ENCODE assay signal across 22 mouse cellular contexts in genomic region chr4:117556372-117556771, GRCm38 (mm10). TPM values are rescaled to one million over a fixed set of nuclear protein-coding genes. Genes with fewer than 3 reads are reported as not detected.
DNase-seq lines count a peak whose midpoint lies in the region; ATAC-seq and TF ChIP-seq lines count a peak whose summit lies in the region.
"Had no signal": no experiment of that assay in that cellular context is flagged by ENCODE, and none has a peak within 500 bp of the region (broad histone marks: within the 10 kb centered on the region; RNA-seq: fewer than 3 reads in every experiment).

No protein-coding gene starts in this region.

- no peaks in the 10 kb centered on the region for H3K9me3 ChIP-seq in forebrain, embryonic 12.5 days
- no peaks in the 10 kb centered on the region for H3K9me3 ChIP-seq in forebrain, embryonic 15.5 days
- no peaks in the 10 kb centered on the region for H3K9me3 ChIP-seq in hindbrain, embryonic 16.5 days (ENCODE audit: control insufficient read depth, low read length)
- no peaks in the 10 kb centered on the region for H3K9me3 ChIP-seq in hindbrain, embryonic 10.5 days
- H3K9me3 ChIP-seq in limb, embryonic 14.5 days (ENCODE audit: control insufficient read depth, low read length) = no peaks in the 10 kb centered on the region
- no peaks in the 10 kb centered on the region for H3K9me3 ChIP-seq in midbrain, postnatal 0 days (ENCODE audit: low read length)
- H3K9me3 ChIP-seq: embryonic facial prominence, embryonic 12.5 days had no signal

- H3K27ac ChIP-seq in forebrain, embryonic 12.5 days = no peak overlapping the region
- no peak overlapping the region for H3K27ac ChIP-seq in forebrain, embryonic 15.5 days (replicated peaks)
- H3K27ac ChIP-seq in hindbrain, embryonic 16.5 days (ENCODE audit: low read depth, low read length) = 0 out of 2 replicates have a peak overlapping the region, but pooled peaks have one; percentile 6
- no peak overlapping the region for H3K27ac ChIP-seq in hindbrain, embryonic 10.5 days
- peak overlapping the region; percentile 19; the same call in 1 of the 2 replicates for H3K27ac ChIP-seq in limb, embryonic 14.5 days (replicated peaks; ENCODE audit: low read depth, low read length)
- no peak overlapping the region for H3K27ac ChIP-seq in midbrain, postnatal 0 days (ENCODE audit: low read depth, low read length)
- H3K27ac ChIP-seq: embryonic facial prominence, embryonic 12.5 days; layer of hippocampus, adult 2 months had no signal

- TF ChIP-seq CTCF in midbrain, postnatal 0 days (IDR thresholded peaks at IDR 0.05) = no peak

- no peak for TF ChIP-seq POLR2A in limb, embryonic 14.5 days (IDR thresholded peaks at IDR 0.05; ENCODE audit: borderline replicate concordance, extremely low read depth, insufficient read depth, insufficient read length)

- peaks cover 16% of the 10 kb centered on the region for H3K4me1 ChIP-seq in forebrain, embryonic 12.5 days
- H3K4me1 ChIP-seq in forebrain, embryonic 15.5 days = peaks cover 26% of the 10 kb centered on the region
- peaks cover 13% of the 10 kb centered on the region for H3K4me1 ChIP-seq in hindbrain, embryonic 16.5 days (ENCODE audit: control insufficient read depth, insufficient read depth, low read depth, low read length)
- H3K4me1 ChIP-seq in hindbrain, embryonic 10.5 days (replicated peaks) = peaks cover 24% of the 10 kb centered on the region
- peaks cover 15% of the 10 kb centered on the region for H3K4me1 ChIP-seq in limb, embryonic 14.5 days (ENCODE audit: control insufficient read depth, insufficient read depth, low read length)
- H3K4me1 ChIP-seq in midbrain, postnatal 0 days (ENCODE audit: insufficient read depth, low read length) = peaks cover 5% of the 10 kb centered on the region; the same call in 1 of the 2 replicates

- peak; percentile 63; the same call in 1 of the 2 replicates for ATAC-seq in forebrain, embryonic 12.5 days (ENCODE audit: low FRiP score)
- no peak for ATAC-seq in forebrain, embryonic 15.5 days (replicated peaks)
- peak; percentile 67 for ATAC-seq in hindbrain, embryonic 16.5 days
- no peak for ATAC-seq in limb, embryonic 14.5 days (ENCODE audit: low FRiP score, low read depth)
- ATAC-seq in midbrain, postnatal 0 days (ENCODE audit: low FRiP score) = peak; percentile 44; the same call in 1 of the 2 replicates
- ATAC-seq: intestine, embryonic 16.5 days had no signal

- no peak overlapping the region for H3K4me2 ChIP-seq in forebrain, embryonic 12.5 days
- no peak overlapping the region for H3K4me2 ChIP-seq in forebrain, embryonic 15.5 days (replicated peaks)
- no peak overlapping the region for H3K4me2 ChIP-seq in hindbrain, embryonic 16.5 days (ENCODE audit: low read length)
- H3K4me2 ChIP-seq in limb, embryonic 14.5 days (replicated peaks; ENCODE audit: low read depth, low read length, severe bottlenecking) = no peak overlapping the region
- H3K4me2 ChIP-seq in midbrain, postnatal 0 days (ENCODE audit: low read depth, low read length, poor library complexity, severe bottlenecking) = no peak overlapping the region
- H3K4me2 ChIP-seq: embryonic facial prominence, embryonic 12.5 days had no signal

- no peak for DNase-seq in hindbrain, embryonic 10.5 days (ENCODE audit: low spot score)
- DNase-seq in limb, embryonic 14.5 days (ENCODE audit: low spot score) = no peak
- no peak for DNase-seq in midbrain, postnatal 0 days (ENCODE audit: low spot score)
- DNase-seq in embryo, embryonic 10 days (ENCODE audit: low spot score) = no peak
- DNase-seq in thymus, postnatal 14 days = no peak
- DNase-seq: adrenal gland, postnatal 36 days; cerebellum, adult 11 months; cerebellum, postnatal 10 days; gastrocnemius, postnatal 36 days; heart, postnatal 4 days; kidney, postnatal 25 days; layer of hippocampus, postnatal 36 days; lung, postnatal 4 days; thymus, adult 18-20 months; thymus, postnatal 4 days had no signal

- 31% methylated on average over 5 of the region's 5 CpGs for WGBS in forebrain, embryonic 12.5 days
- WGBS in forebrain, embryonic 15.5 days = 24% methylated on average over 5 of the region's 5 CpGs
- 15% methylated on average over 5 of the region's 5 CpGs for WGBS in hindbrain, embryonic 16.5 days
- 33% methylated on average over 5 of the region's 5 CpGs for WGBS in hindbrain, embryonic 10.5 days
- WGBS in limb, embryonic 14.5 days = 12% methylated on average over 5 of the region's 5 CpGs
- 12% methylated on average over 5 of the region's 5 CpGs for WGBS in midbrain, postnatal 0 days

- no peak overlapping the region for H3K9ac ChIP-seq in forebrain, embryonic 12.5 days
- no peak overlapping the region for H3K9ac ChIP-seq in forebrain, embryonic 15.5 days (replicated peaks)
- H3K9ac ChIP-seq in hindbrain, embryonic 16.5 days (ENCODE audit: low read depth, low read length) = no peak overlapping the region
- H3K9ac ChIP-seq in limb, embryonic 14.5 days (ENCODE audit: low read depth, low read length, severe bottlenecking) = no peak overlapping the region
- H3K9ac ChIP-seq in midbrain, postnatal 0 days (replicated peaks; ENCODE audit: low read length, poor library complexity, severe bottlenecking) = no peak overlapping the region
- H3K9ac ChIP-seq: embryonic facial prominence, embryonic 12.5 days had no signal

- H3K27me3 ChIP-seq in forebrain, embryonic 12.5 days = no peaks in the 10 kb centered on the region
- H3K27me3 ChIP-seq in forebrain, embryonic 15.5 days = no peaks in the 10 kb centered on the region
- H3K27me3 ChIP-seq in hindbrain, embryonic 16.5 days (replicated peaks; ENCODE audit: control insufficient read depth, insufficient read depth, low read length) = no peaks in the 10 kb centered on the region
- H3K27me3 ChIP-seq in hindbrain, embryonic 10.5 days (ENCODE audit: insufficient read depth, poor library complexity, severe bottlenecking) = no peaks in the 10 kb centered on the region
- H3K27me3 ChIP-seq in limb, embryonic 14.5 days (ENCODE audit: control insufficient read depth, insufficient read depth, low read length) = no peaks in the 10 kb centered on the region
- no peaks in the 10 kb centered on the region for H3K27me3 ChIP-seq in midbrain, postnatal 0 days (ENCODE audit: insufficient read depth, low read length)
- H3K27me3 ChIP-seq: embryonic facial prominence, embryonic 12.5 days had no signal

- no peak overlapping the region for H3K4me3 ChIP-seq in forebrain, embryonic 12.5 days (replicated peaks)
- no peak overlapping the region for H3K4me3 ChIP-seq in forebrain, embryonic 15.5 days
- H3K4me3 ChIP-seq in hindbrain, embryonic 16.5 days (ENCODE audit: low read length) = no peak overlapping the region
- no peak overlapping the region for H3K4me3 ChIP-seq in hindbrain, embryonic 10.5 days
- H3K4me3 ChIP-seq in limb, embryonic 14.5 days (replicated peaks; ENCODE audit: low read length) = no peak overlapping the region
- no peak overlapping the region for H3K4me3 ChIP-seq in midbrain, postnatal 0 days (ENCODE audit: low read depth, low read length)
- H3K4me3 ChIP-seq: embryonic facial prominence, embryonic 12.5 days; erythroblast, embryonic 14.5 days; layer of hippocampus, adult 2 months had no signal

- H3K36me3 ChIP-seq in forebrain, embryonic 12.5 days (replicated peaks) = peaks cover 8% of the 10 kb centered on the region; the same call in 1 of the 2 replicates
- peaks cover 4% of the 10 kb centered on the region; the same call in 1 of the 2 replicates for H3K36me3 ChIP-seq in forebrain, embryonic 15.5 days
- H3K36me3 ChIP-seq in hindbrain, embryonic 16.5 days (ENCODE audit: control insufficient read depth, insufficient read depth, low read length) = no peaks in the 10 kb centered on the region; the same call in 1 of the 2 replicates
- peaks cover 8% of the 10 kb centered on the region; the same call in 1 of the 2 replicates for H3K36me3 ChIP-seq in hindbrain, embryonic 10.5 days
- H3K36me3 ChIP-seq in limb, embryonic 14.5 days (ENCODE audit: control insufficient read depth, insufficient read depth, low read length) = peaks cover 11% of the 10 kb centered on the region
- no peaks in the 10 kb centered on the region; the same call in 1 of the 2 replicates for H3K36me3 ChIP-seq in midbrain, postnatal 0 days (ENCODE audit: insufficient read depth, low read length)
- H3K36me3 ChIP-seq: embryonic facial prominence, embryonic 12.5 days had no signal

RNA-seq across cellular contexts. Expression of gene Eri3, which starts 6.2 kb away (rescaled TPM):
- 158 and 168 TPM in 2 replicates for polyA plus RNA-seq in forebrain, embryonic 12.5 days (2016; fragmentation: Nextera tagmentation; extraction: Ambion mirVana)
- 255 and 270 TPM in 2 replicates for polyA plus RNA-seq in forebrain, embryonic 15.5 days (2015; fragmentation: Nextera tagmentation; extraction: Ambion mirVana)
- polyA plus RNA-seq in hindbrain, embryonic 16.5 days (2015; fragmentation: Nextera tagmentation; extraction: Ambion mirVana) = 254 and 276 TPM in 2 replicates
- polyA plus RNA-seq in hindbrain, embryonic 10.5 days (2016; fragmentation: Nextera tagmentation; extraction: Ambion mirVana) = 112 and 142 TPM in 2 replicates
- 155 and 194 TPM in 2 replicates for polyA plus RNA-seq in limb, embryonic 14.5 days (2012; rRNA removed)
- polyA plus RNA-seq in limb, embryonic 14.5 days (2014; fragmentation: Nextera tagmentation; extraction: Ambion mirVana) = 190 and 191 TPM in 2 replicates
- total RNA-seq in midbrain, postnatal 0 days (2014; rRNA removed) = 275 and 291 TPM in 2 replicates
- 323 and 326 TPM in 2 replicates for polyA plus RNA-seq in midbrain, postnatal 0 days (2015; fragmentation: Nextera tagmentation; extraction: Ambion mirVana)

RNA-seq across cellular contexts. Expression of gene Rnf220, which starts 59.5 kb away (rescaled TPM):
- 116 and 118 TPM in 2 replicates for polyA plus RNA-seq in forebrain, embryonic 12.5 days (2016; fragmentation: Nextera tagmentation; extraction: Ambion mirVana)
- polyA plus RNA-seq in forebrain, embryonic 15.5 days (2015; fragmentation: Nextera tagmentation; extraction: Ambion mirVana) = 122 and 128 TPM in 2 replicates
- polyA plus RNA-seq in hindbrain, embryonic 16.5 days (2015; fragmentation: Nextera tagmentation; extraction: Ambion mirVana) = 109 and 114 TPM in 2 replicates
- polyA plus RNA-seq in hindbrain, embryonic 10.5 days (2016; fragmentation: Nextera tagmentation; extraction: Ambion mirVana) = 101 TPM in 2 replicates
- 126 and 139 TPM in 2 replicates for polyA plus RNA-seq in limb, embryonic 14.5 days (2012; rRNA removed)
- polyA plus RNA-seq in limb, embryonic 14.5 days (2014; fragmentation: Nextera tagmentation; extraction: Ambion mirVana) = 72.8 and 76.9 TPM in 2 replicates
- total RNA-seq in midbrain, postnatal 0 days (2014; rRNA removed) = 174 and 192 TPM in 2 replicates
- 115 and 122 TPM in 2 replicates for polyA plus RNA-seq in midbrain, postnatal 0 days (2015; fragmentation: Nextera tagmentation; extraction: Ambion mirVana)

Comparison
In these comparisons a context has a peak if more than half of its experiments do, and no peak if none do; other contexts are left out.
1. ATAC-seq: peak in forebrain, embryonic 12.5 days (single experiment), hindbrain, embryonic 16.5 days (single experiment) and midbrain, postnatal 0 days (single experiment); none in forebrain, embryonic 15.5 days (single experiment) and limb, embryonic 14.5 days (single experiment).
2. H3K27ac ChIP-seq: peak in hindbrain, embryonic 16.5 days (single experiment) and limb, embryonic 14.5 days (single experiment); none in forebrain, embryonic 12.5 days (single experiment), forebrain, embryonic 15.5 days (single experiment), hindbrain, embryonic 10.5 days (single experiment) and midbrain, postnatal 0 days (single experiment).